In genomic region chr8:22399285-22399880, GRCm38 (mm10) we compare ENCODE assay signal across 8 mouse cellular contexts. TPM values are rescaled to one million over a fixed set of nuclear protein-coding genes. Genes with fewer than 3 reads are reported as not detected.
A peak's percentile ranks its signal among the peaks of the same experiment; 100 is the strongest.
DNase-seq lines count a peak whose midpoint lies in the region; ATAC-seq and TF ChIP-seq lines count a peak whose summit lies in the region.

No protein-coding gene starts in this region.

- TF ChIP-seq CTCF in G1E (IDR thresholded peaks at IDR 0.05; ENCODE audit: low read depth, low read length) = no peak

- no peaks in the 10 kb centered on the region for H3K27me3 ChIP-seq in heart, embryonic 10.5 days (ENCODE audit: insufficient read depth, poor library complexity, severe bottlenecking)
- no peaks in the 10 kb centered on the region for H3K27me3 ChIP-seq in G1E (ENCODE audit: insufficient read depth, low read length)
- no peaks in the 10 kb centered on the region for H3K27me3 ChIP-seq in heart, embryonic 15.5 days
- peaks cover 4% of the 10 kb centered on the region; the same call in 1 of the 2 replicates for H3K27me3 ChIP-seq in liver, embryonic 15.5 days

- H3K4me2 ChIP-seq in heart, embryonic 15.5 days = peak overlapping the region; percentile 88
- H3K4me2 ChIP-seq in liver, embryonic 15.5 days = peak overlapping the region; percentile 81

- H3K9ac ChIP-seq in heart, embryonic 15.5 days = peak overlapping the region; percentile 77; the same call in 1 of the 2 replicates
- no peak overlapping the region for H3K9ac ChIP-seq in liver, embryonic 15.5 days

- peaks cover 6% of the 10 kb centered on the region; the same call in 1 of the 2 replicates for H3K36me3 ChIP-seq in heart, embryonic 10.5 days
- peaks cover 26% of the 10 kb centered on the region for H3K36me3 ChIP-seq in G1E (replicated peaks)
- H3K36me3 ChIP-seq in heart, embryonic 15.5 days = no peaks in the 10 kb centered on the region
- H3K36me3 ChIP-seq in liver, embryonic 15.5 days (replicated peaks) = no peaks in the 10 kb centered on the region

- peak overlapping the region; percentile 93 for H3K27ac ChIP-seq in heart, embryonic 10.5 days
- H3K27ac ChIP-seq in heart, embryonic 15.5 days = peak overlapping the region; percentile 85
- H3K27ac ChIP-seq in liver, embryonic 15.5 days (replicated peaks) = no peak overlapping the region

- DNase-seq in heart, embryonic 10.5 days (ENCODE audit: low spot score) = no peak
- DNase-seq in heart, postnatal 14 days = no peak
- no peak for DNase-seq in G1E (ENCODE audit: low spot score)
- no peak for DNase-seq in layer of hippocampus, adult 8-10 months (ENCODE audit: low spot score in 2 of 2)
- no peak for DNase-seq in ovary, adult 18-20 months (ENCODE audit: low spot score)
- no peak for DNase-seq in natural killer cell, adult 2 months (ENCODE audit: low spot score in 2 of 2)

- 81% methylated on average over 8 of the region's 8 CpGs for WGBS in heart, embryonic 10.5 days
- WGBS in heart, embryonic 15.5 days = 76% methylated on average over 8 of the region's 8 CpGs
- WGBS in liver, embryonic 15.5 days (ENCODE audit: insufficient replicate concordance) = 75% methylated on average over 8 of the region's 8 CpGs

- H3K4me1 ChIP-seq in heart, embryonic 10.5 days = peaks cover 3% of the 10 kb centered on the region
- peaks cover 56% of the 10 kb centered on the region for H3K4me1 ChIP-seq in G1E (ENCODE audit: insufficient read depth, low read depth, low read length)
- peaks cover 10% of the 10 kb centered on the region for H3K4me1 ChIP-seq in heart, embryonic 15.5 days (replicated peaks)
- H3K4me1 ChIP-seq in liver, embryonic 15.5 days (replicated peaks) = peaks cover 28% of the 10 kb centered on the region

- ATAC-seq in G1E (ENCODE audit: extremely low read depth, insufficient number of reproducible peaks, low FRiP score, poor library complexity, severe bottlenecking) = no peak
- no peak for ATAC-seq in heart, embryonic 15.5 days (replicated peaks; ENCODE audit: insufficient number of reproducible peaks, insufficient read depth, low FRiP score, low read depth)
- ATAC-seq in liver, embryonic 15.5 days (ENCODE audit: insufficient read depth) = no peak

- intact Hi-C loops in heart, postnatal 14 days (cut with DNase I) = no loop called here

- no peaks in the 10 kb centered on the region for H3K9me3 ChIP-seq in heart, embryonic 10.5 days
- H3K9me3 ChIP-seq in G1E (replicated peaks) = no peaks in the 10 kb centered on the region
- H3K9me3 ChIP-seq in heart, embryonic 15.5 days (replicated peaks) = no peaks in the 10 kb centered on the region
- H3K9me3 ChIP-seq in liver, embryonic 15.5 days (replicated peaks) = no peaks in the 10 kb centered on the region

- H3K4me3 ChIP-seq in heart, embryonic 10.5 days = peak overlapping the region; percentile 83
- peak overlapping the region; percentile 88; the same call in 1 of the 2 replicates for H3K4me3 ChIP-seq in G1E (ENCODE audit: low read depth, low read length)
- H3K4me3 ChIP-seq in heart, embryonic 15.5 days = peak overlapping the region; percentile 89
- peak overlapping the region; percentile 82 for H3K4me3 ChIP-seq in liver, embryonic 15.5 days (replicated peaks)

RNA-seq across cellular contexts. Expression of gene Slc25a15, which starts 1.0 kb away (rescaled TPM):
- 16.3 and 22.8 TPM in 2 replicates for polyA plus RNA-seq in heart, embryonic 10.5 days (2016; fragmentation: Nextera tagmentation; extraction: Ambion mirVana)
- 10 to 100 TPM; 12.7 TPM for total RNA-seq in heart, postnatal 14 days (2021)
- total RNA-seq in G1E (2014; fragmentation: Nextera tagmentation) = 10.4 and 13.4 TPM in 2 replicates
- 15.5 and 18.2 TPM in 2 replicates for total RNA-seq in G1E (2017)
- 10.7 and 11.1 TPM in 2 replicates for polyA plus RNA-seq in G1E (2012)
- polyA plus RNA-seq in heart, embryonic 15.5 days (2015; fragmentation: Nextera tagmentation; extraction: Ambion mirVana) = 9.9 and 11.6 TPM in 2 replicates
- polyA plus RNA-seq in liver, embryonic 15.5 days (2015; fragmentation: Nextera tagmentation; extraction: Ambion mirVana) = 24.6 and 27.2 TPM in 2 replicates
- 10 to 100 TPM in 3 of 4 experiments, 1 to 10 TPM in 1; 9.6 to 11.6 (median 10.5) TPM for total RNA-seq in layer of hippocampus, adult 8-10 months (2022)

RNA-seq across cellular contexts. Expression of gene Mrps31, which starts 11.8 kb away (rescaled TPM):
- 47.6 and 49.7 TPM in 2 replicates for polyA plus RNA-seq in heart, embryonic 10.5 days (2016; fragmentation: Nextera tagmentation; extraction: Ambion mirVana)
- total RNA-seq in heart, postnatal 14 days (2021) = 10 to 100 TPM; 51.1 to 54.1 TPM
- total RNA-seq in G1E (2014; fragmentation: Nextera tagmentation) (13.2 and 15.7 TPM in 2 replicates), G1E (2017) (30.4 and 31.1 TPM in 2 replicates)
- 1.5 and 2.5 TPM in 2 replicates for polyA plus RNA-seq in G1E (2012)
- polyA plus RNA-seq in heart, embryonic 15.5 days (2015; fragmentation: Nextera tagmentation; extraction: Ambion mirVana) = 45.2 and 54.8 TPM in 2 replicates
- polyA plus RNA-seq in liver, embryonic 15.5 days (2015; fragmentation: Nextera tagmentation; extraction: Ambion mirVana) = 24.0 and 25.4 TPM in 2 replicates
- 10 to 100 TPM; 22.0 to 28.3 (median 25.8) TPM for total RNA-seq in layer of hippocampus, adult 8-10 months (2022)
